Mouse (Mus musculus) myocyte (in vitro differentiated cells): ENCODE results near the gene Ppp1r13l. TPM values are rescaled to one million over a fixed set of nuclear protein-coding genes. Genes with fewer than 3 reads are reported as not detected.

Experiments
- H3K27me3 ChIP-seq: one replicate; pipeline ENCODE4 v1.6.1; 2011; ENCODE audit not compliant: control insufficient read depth, insufficient read depth, insufficient read length
- H3K36me3 ChIP-seq: one replicate; pipeline ENCODE4 v1.6.1; 2011; ENCODE audit not compliant: control insufficient read depth, insufficient read depth
- H3K4me2 ChIP-seq: one replicate; pipeline ENCODE4 v1.6.1; 2011; ENCODE audit warnings: low read depth, control low read depth
- H3K4me3 ChIP-seq: one replicate; pipeline ENCODE4 v1.5.1; 2011; ENCODE audit warnings: mild to moderate bottlenecking, control low read depth, moderate library complexity
- H3K79me2 ChIP-seq: one replicate; pipeline ENCODE4 v1.6.1; 2011; ENCODE audit not compliant: control insufficient read depth, insufficient read depth
- H3ac ChIP-seq: one replicate; pipeline ENCODE4 v1.6.1; 2011; ENCODE audit not compliant: control insufficient read depth, insufficient read length
- CEBPB ChIP-seq: IDR thresholded peaks from 2 replicates; pipeline ENCODE4 v1.6.1; 2011; ENCODE audit warnings: mild to moderate bottlenecking, moderate library complexity; ENCODE audit not compliant: poor library complexity, insufficient read depth, severe bottlenecking
- E2F4 ChIP-seq: IDR thresholded peaks from one replicate; pipeline ENCODE4 v1.6.1; 2011; ENCODE audit warnings: mild to moderate bottlenecking, control low read depth, moderate library complexity; ENCODE audit not compliant: insufficient read depth
- MAX ChIP-seq: IDR thresholded peaks from one replicate; pipeline ENCODE4 v1.6.1; 2011; ENCODE audit warnings: low read depth, mild to moderate bottlenecking, control low read depth
- MYOD1 ChIP-seq, 3 experiments: IDR thresholded peaks; one replicate each; pipeline ENCODE4 v1.6.1; 2011; ENCODE audit warnings: control low read depth in 2 of 3, low read depth in 2 of 3, mild to moderate bottlenecking in 2 of 3, moderate library complexity in 1 of 3; ENCODE audit not compliant: insufficient read length in 2 of 3, control insufficient read depth in 1 of 3
- MYOG ChIP-seq, 3 experiments: IDR thresholded peaks; one replicate each; pipeline ENCODE4 v1.6.1; 2011; ENCODE audit warnings: control low read depth in 2 of 3, low read depth in 2 of 3, mild to moderate bottlenecking in 2 of 3; ENCODE audit not compliant: insufficient read length in 2 of 3, control insufficient read depth in 1 of 3, insufficient read depth in 1 of 3
- POLR2A ChIP-seq: IDR thresholded peaks from one replicate; pipeline ENCODE4 v1.6.1; 2011; ENCODE audit warnings: low read depth, mild to moderate bottlenecking, control low read depth, moderate library complexity; ENCODE audit not compliant: insufficient read length
- POLR2AphosphoS2 ChIP-seq: IDR thresholded peaks from one replicate; pipeline ENCODE4 v1.6.1; 2011; ENCODE audit warnings: low read depth, control low read depth; ENCODE audit not compliant: insufficient read length
- REST ChIP-seq: IDR thresholded peaks from one replicate; pipeline ENCODE4 v1.6.1; 2011; ENCODE audit warnings: mild to moderate bottlenecking, control low read depth, moderate library complexity; ENCODE audit not compliant: insufficient read depth, insufficient read length
- SRF ChIP-seq: IDR thresholded peaks from one replicate; pipeline ENCODE4 v1.6.1; 2011; ENCODE audit warnings: low read depth; ENCODE audit not compliant: control insufficient read depth, insufficient read length
- TCF12 ChIP-seq: IDR thresholded peaks from one replicate; pipeline ENCODE4 v1.6.1; 2011; ENCODE audit warnings: mild to moderate bottlenecking, control low read depth; ENCODE audit not compliant: poor library complexity, insufficient read depth, severe bottlenecking
- TCF3 ChIP-seq: IDR thresholded peaks from one replicate; pipeline ENCODE4 v1.6.1; 2011; ENCODE audit warnings: low read depth, control low read depth; ENCODE audit not compliant: insufficient read length
- USF1 ChIP-seq: IDR thresholded peaks from one replicate; pipeline ENCODE4 v1.6.1; 2011; ENCODE audit warnings: low read depth, mild to moderate bottlenecking, control low read depth, moderate library complexity
- polyA plus RNA-seq: library from polyadenylated mRNA; unstranded; fragments of >200 nt; fragmentation: generic; extraction: Trizol; gene quantifications from one replicate; pipeline ENCODE4 v1.2.1, GENCODE M21; 2012; ENCODE audit warnings: missing spikeins

Ppp1r13l gene
- polyA plus RNA-seq, 1 experiment, result 36.0 TPM

GRCm38 (mm10) chr7:19316451-19317161 lies 42.9 kb upstream of the Ppp1r13l start:
- Histone ChIP-seq H3K27me3 (no peaks in the 10 kb centered on the region), H3K4me3 (no peak overlapping the region), H3K4me2 (peak overlapping the region; percentile 62), H3K36me3 (no peaks in the 10 kb centered on the region), H3K79me2 (no peaks in the 10 kb centered on the region), H3ac (no peak overlapping the region)
- TF ChIP-seq MYOD1 (IDR thresholded peaks at IDR 0.05; ENCODE audit: control insufficient read depth in 1 of 3, insufficient read length in 2 of 3, low read depth in 2 of 3), result peak in 1 of 3 experiments; percentile 16
- TF ChIP-seq USF1, result peak; percentile 65
- no peak for TF ChIP-seq POLR2A

GRCm38 (mm10) chr7:19318201-19318600 lies 41.3 kb upstream of the Ppp1r13l start:
- Histone ChIP-seq H3ac (no peak overlapping the region), H3K36me3 (no peaks in the 10 kb centered on the region), H3K4me2 (no peak overlapping the region), H3K79me2 (no peaks in the 10 kb centered on the region), H3K4me3 (no peak overlapping the region), H3K27me3 (no peaks in the 10 kb centered on the region)
- TF ChIP-seq TCF12 (no peak), CEBPB (no peak), MYOG (IDR thresholded peaks at IDR 0.05; ENCODE audit: control insufficient read depth in 1 of 3, insufficient read depth in 1 of 3, insufficient read length in 2 of 3, low read depth in 2 of 3) (no peak), POLR2AphosphoS2 (no peak), SRF (no peak), TCF3 (no peak), POLR2A (no peak), MYOD1 (IDR thresholded peaks at IDR 0.05; ENCODE audit: control insufficient read depth in 1 of 3, insufficient read length in 2 of 3, low read depth in 2 of 3) (no peak), E2F4 (no peak)

- H3K4me3 ChIP-seq, result no peak overlapping the region
- no peak overlapping the region for H3K4me2 ChIP-seq
- H3K79me2 ChIP-seq, result no peaks in the 10 kb centered on the region
- no peaks in the 10 kb centered on the region for H3K27me3 ChIP-seq
- TF ChIP-seq SRF, result no peak
- no peak for TF ChIP-seq E2F4
- TF ChIP-seq CEBPB, result no peak
- no peak for TF ChIP-seq MYOG (IDR thresholded peaks at IDR 0.05; ENCODE audit: control insufficient read depth in 1 of 3, insufficient read depth in 1 of 3, insufficient read length in 2 of 3, low read depth in 2 of 3)
- TF ChIP-seq MAX, result no peak
- no peak for TF ChIP-seq REST
- TF ChIP-seq MYOD1 (IDR thresholded peaks at IDR 0.05; ENCODE audit: control insufficient read depth in 1 of 3, insufficient read length in 2 of 3, low read depth in 2 of 3), result no peak
- TF ChIP-seq TCF12, result no peak
- TF ChIP-seq TCF3, result no peak
- no peak for TF ChIP-seq USF1
- no peak for TF ChIP-seq POLR2AphosphoS2
- no peak for TF ChIP-seq POLR2A
- no peaks in the 10 kb centered on the region for H3K36me3 ChIP-seq
- no peak overlapping the region for H3ac ChIP-seq
Measured at GRCm38 (mm10) chr7:19318676-19319075, 40.9 kb upstream of the Ppp1r13l start.

GRCm38 (mm10) chr7:19319458-19319857 lies 40.1 kb upstream of the Ppp1r13l start:
- Histone ChIP-seq H3K79me2 (no peaks in the 10 kb centered on the region), H3K4me3 (no peak overlapping the region), H3K4me2 (peak overlapping the region; percentile 89), H3K27me3 (no peaks in the 10 kb centered on the region), H3ac (no peak overlapping the region), H3K36me3 (no peaks in the 10 kb centered on the region)
- TF ChIP-seq REST (no peak), SRF (no peak), USF1 (no peak), POLR2AphosphoS2 (no peak), E2F4 (no peak), MAX (no peak), MYOD1 (IDR thresholded peaks at IDR 0.05; ENCODE audit: control insufficient read depth in 1 of 3, insufficient read length in 2 of 3, low read depth in 2 of 3) (no peak), TCF3 (no peak), POLR2A (no peak)

- Histone ChIP-seq H3K27me3 (no peaks in the 10 kb centered on the region), H3ac (no peak overlapping the region), H3K36me3 (no peaks in the 10 kb centered on the region), H3K4me3 (no peak overlapping the region), H3K4me2 (peak overlapping the region; percentile 89), H3K79me2 (no peaks in the 10 kb centered on the region)
- TF ChIP-seq SRF, result no peak
- TF ChIP-seq TCF3, result no peak
- TF ChIP-seq E2F4, result no peak
- peak; percentile 67 for TF ChIP-seq POLR2A
- no peak for TF ChIP-seq USF1
- peak in 1 of 3 experiments; percentile 36 for TF ChIP-seq MYOD1 (IDR thresholded peaks at IDR 0.05; ENCODE audit: control insufficient read depth in 1 of 3, insufficient read length in 2 of 3, low read depth in 2 of 3)
- peak; percentile 64 for TF ChIP-seq POLR2AphosphoS2
Measured at GRCm38 (mm10) chr7:19319906-19320305, 39.6 kb upstream of the Ppp1r13l start.
